Mouse (Mus musculus): ENCODE results near the gene St6galnac4. TPM values are rescaled to one million over a fixed set of nuclear protein-coding genes. Genes with fewer than 3 reads are reported as not detected.

St6galnac4 gene
- 28.3 TPM for polyA plus RNA-seq (2014; fragmentation: Illumina TruSeq; extraction: RNeasy Lipid Tissue Mini Kit (QIAGEN cat#74804); ENCODE audit: low read depth, low replicate concordance)

DNA sequence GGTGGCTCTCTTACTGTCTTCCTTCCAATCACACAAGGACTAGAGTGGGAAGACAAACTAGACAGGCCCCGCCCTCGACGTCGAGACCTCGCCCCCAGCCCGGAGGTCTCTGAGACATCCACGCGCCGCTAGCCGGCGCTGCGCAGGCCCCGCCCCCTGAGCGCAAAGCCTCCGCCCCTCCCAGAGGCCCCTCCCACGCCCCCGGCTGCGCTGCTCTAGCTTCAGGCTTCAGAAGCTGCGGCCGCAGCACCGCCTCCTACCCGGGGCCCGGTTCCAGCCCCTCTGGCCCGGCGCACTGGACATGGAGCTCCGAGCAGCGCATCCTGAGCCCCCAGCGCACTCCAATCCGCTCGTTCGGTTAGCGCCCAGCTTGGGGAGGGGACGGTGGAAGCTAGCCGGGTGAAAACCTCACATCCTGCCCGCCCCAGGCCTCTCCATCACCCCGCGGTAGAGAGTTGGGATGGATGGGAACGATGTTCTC, at the start of gene St6galnac4:
TSS of gene St6galnac4 (plus strand) at position 225 of the 481 bp plus-strand sequence.

DNA sequence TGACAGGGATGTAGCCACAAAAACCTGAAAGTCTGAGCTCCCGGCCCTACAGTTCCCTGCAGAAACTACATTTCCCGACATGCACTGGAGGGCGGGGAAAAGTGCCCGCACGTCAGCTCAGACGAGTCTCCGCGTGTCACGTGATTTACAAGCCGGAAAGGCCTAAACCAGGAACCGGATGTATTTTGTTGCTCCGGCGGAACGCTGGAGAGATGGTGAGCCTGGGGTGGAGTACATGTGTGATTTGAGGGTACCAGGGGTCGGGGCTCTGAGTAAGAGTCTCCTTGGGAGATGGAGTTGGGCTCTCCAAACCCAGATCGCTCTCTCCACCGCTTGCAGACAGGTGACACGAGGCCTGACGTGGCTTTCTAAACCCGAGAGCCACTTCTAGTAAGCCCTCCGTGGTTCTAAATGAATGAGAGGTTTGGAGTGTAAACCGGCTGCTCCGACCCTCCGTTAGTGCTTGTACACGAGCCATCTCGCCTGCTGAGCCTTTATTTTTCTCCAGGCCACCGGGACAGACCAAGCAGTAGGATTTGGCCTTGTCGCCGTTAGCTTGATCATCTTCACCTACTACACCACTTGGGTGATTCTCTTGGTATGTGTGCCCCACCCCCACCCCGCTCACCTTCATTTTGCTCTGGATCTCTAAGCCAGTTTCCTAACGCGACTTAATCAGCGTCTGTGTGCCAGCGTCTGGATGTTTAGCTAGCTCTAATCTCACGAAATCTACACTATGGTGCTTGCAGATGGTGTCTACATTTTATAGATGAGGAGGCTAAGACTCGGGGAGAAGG, 16.0 kb upstream of the St6galnac4 start, which contains the start of gene Dpm2:
TSS of gene Dpm2 (plus strand) at position 161 of the 797 bp plus-strand sequence.

DNA sequence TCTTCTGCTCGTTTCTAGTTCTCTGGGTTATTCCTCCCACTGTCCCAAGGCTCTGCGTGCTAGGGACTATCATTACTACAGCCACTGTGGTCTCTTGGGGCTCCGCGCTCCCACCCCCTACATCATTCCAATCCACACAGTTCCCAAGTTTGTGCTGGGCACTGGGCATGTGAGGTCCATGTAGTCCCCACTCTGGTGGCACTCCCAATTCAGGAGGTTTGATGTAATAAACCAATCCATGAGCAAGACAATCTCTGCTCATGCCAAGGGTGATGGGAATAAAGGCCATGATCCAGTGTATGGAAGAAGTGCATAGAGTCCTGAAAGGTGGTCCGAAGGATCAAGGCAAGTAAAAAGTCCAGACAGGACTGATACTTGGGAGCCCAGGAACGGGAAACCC, 12.4 kb upstream of the St6galnac4 start, which contains the start of gene Pip5kl1:
TSS of gene Pip5kl1 (plus strand) at position 301 of the 400 bp plus-strand sequence.

DNA sequence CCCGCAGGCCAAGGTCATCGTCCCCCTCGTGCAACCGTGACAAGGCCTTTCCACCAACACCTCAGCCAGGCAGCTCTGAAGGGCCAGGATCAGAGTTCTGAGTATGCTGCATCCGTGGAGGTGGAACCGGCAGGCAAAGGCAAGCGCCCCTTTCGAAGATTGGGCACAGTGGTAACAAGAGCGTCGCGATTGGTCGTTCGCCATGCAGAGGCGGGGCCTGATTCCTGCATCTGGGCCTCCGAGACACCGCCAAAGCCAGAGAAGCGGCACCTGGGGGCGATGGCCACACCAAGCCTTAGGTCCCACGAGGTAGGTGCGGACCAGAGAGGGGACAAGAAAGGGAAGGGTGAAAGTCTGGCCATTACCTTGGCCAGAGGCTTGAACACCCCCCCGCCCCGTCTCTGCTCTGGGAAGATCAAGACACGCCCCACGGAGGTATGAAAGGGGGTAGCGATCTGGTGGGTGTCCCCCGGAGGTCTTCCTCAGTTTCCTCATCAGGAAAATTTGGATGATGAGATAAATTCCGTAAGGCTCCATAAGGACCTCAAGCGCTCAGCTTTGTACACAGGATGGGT, 11.2 kb upstream of the St6galnac4 start, which contains the start of gene 9430097D07Rik:
TSS of gene 9430097D07Rik (minus strand) at position 99 of the 575 bp plus-strand sequence.

DNA sequence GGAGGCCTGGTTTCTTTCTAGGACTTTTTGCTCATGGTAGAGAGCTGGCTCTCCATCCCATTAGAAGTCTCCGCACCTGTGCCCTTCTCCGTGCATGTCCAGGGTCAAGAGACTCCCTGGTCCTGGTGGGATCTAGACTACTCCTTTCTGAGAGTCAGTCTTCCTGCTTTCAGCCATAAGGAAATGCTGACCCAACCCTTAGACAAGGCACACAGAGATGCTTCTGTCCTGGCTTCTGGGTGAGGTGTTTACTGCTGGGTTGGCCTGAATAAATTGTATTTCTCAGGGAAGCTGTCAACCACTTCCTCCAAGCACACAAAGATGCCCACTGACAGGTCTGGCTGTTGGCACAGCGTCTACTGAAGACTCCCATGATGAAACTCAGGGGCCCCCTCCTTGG, 12.5 kb downstream of the St6galnac4 start, which contains the start of gene St6galnac6:
TSS of gene St6galnac6 (plus strand) at position 301 of the 400 bp plus-strand sequence.

DNA sequence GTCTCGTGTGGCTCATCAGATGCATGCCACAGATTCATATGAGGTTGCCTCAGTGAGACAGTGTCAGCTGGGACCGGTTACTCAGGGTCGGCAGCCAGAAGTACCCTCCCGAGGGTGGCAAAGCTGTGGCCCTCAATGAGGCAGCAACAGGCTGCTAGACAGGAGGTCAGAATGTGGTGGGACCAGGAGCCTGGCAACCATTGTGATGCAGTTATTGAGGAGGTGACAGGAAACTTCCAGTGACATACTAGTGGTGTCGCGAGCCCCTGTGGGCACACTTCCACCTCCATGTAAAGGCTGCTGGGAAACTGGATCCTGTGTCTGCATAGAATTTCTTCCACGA, 34.6 kb downstream of the St6galnac4 start, which contains the start of gene Ak1:
TSS of gene Ak1 (plus strand) at position 242 of the 343 bp plus-strand sequence.

DNA sequence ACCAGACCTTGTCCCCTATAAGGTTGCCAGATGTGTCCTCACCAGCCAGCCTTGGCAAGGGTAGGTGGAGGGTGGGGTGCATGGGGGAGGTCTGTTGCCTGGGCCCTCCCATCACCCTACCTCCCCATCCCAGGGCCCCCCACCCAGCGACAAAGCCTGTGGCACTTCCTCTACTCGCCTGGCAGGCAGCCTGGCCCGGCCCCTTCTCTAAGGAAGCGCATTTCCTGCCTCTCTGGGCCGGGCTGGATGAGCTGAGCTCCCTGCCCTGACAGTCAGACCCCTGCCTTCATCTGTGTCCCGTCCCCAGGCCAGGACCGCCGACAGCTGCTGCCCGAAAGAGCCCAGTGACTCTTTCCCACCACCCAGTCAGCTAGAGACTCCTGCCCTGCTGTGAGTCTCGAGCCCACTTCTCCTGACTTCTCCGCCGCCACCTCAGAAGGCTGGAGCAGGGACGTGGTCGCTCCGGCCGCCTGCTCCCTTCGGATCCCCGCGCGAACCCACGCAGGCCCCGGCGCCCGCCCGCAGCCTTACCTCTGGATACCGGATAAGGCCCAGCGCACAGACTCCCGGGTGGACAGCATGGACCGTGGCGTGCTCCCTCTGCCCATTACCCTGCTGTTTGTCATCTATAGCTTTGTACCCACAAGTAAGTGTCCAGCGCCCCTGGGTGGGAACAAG, 59.6 kb downstream of the St6galnac4 start, which contains the start of gene Eng:
TSS of gene Eng (plus strand) at position 217 of the 678 bp plus-strand sequence.

Other genes starting within 250 kb of the St6galnac4 start
- gene Ciz1, start 234.8 kb upstream of the St6galnac4 start, polyA plus RNA-seq (2014; fragmentation: Illumina TruSeq; extraction: RNeasy Lipid Tissue Mini Kit (QIAGEN cat#74804); ENCODE audit: low read depth, low replicate concordance): 72.0 TPM
- gene Dnm1, start 233.8 kb upstream of the St6galnac4 start, polyA plus RNA-seq (2014; fragmentation: Illumina TruSeq; extraction: RNeasy Lipid Tissue Mini Kit (QIAGEN cat#74804); ENCODE audit: low read depth, low replicate concordance): 15.8 TPM
- gene 1110008P14Rik, start 205.2 kb upstream of the St6galnac4 start, polyA plus RNA-seq (2014; fragmentation: Illumina TruSeq; extraction: RNeasy Lipid Tissue Mini Kit (QIAGEN cat#74804); ENCODE audit: low read depth, low replicate concordance): 149 TPM
- 3,725 TPM for gene Lcn2, start 198.8 kb upstream of the St6galnac4 start, polyA plus RNA-seq (2014; fragmentation: Illumina TruSeq; extraction: RNeasy Lipid Tissue Mini Kit (QIAGEN cat#74804); ENCODE audit: low read depth, low replicate concordance)
- gene Ptges2, start 191.2 kb upstream of the St6galnac4 start, polyA plus RNA-seq (2014; fragmentation: Illumina TruSeq; extraction: RNeasy Lipid Tissue Mini Kit (QIAGEN cat#74804); ENCODE audit: low read depth, low replicate concordance): 33.6 TPM
- gene Naif1, start 136.6 kb upstream of the St6galnac4 start, polyA plus RNA-seq (2014; fragmentation: Illumina TruSeq; extraction: RNeasy Lipid Tissue Mini Kit (QIAGEN cat#74804); ENCODE audit: low read depth, low replicate concordance): 3.6 TPM
- gene Slc25a25, start 135.7 kb upstream of the St6galnac4 start, polyA plus RNA-seq (2014; fragmentation: Illumina TruSeq; extraction: RNeasy Lipid Tissue Mini Kit (QIAGEN cat#74804); ENCODE audit: low read depth, low replicate concordance): 25.0 TPM
- gene Fam102a, start 51.8 kb upstream of the St6galnac4 start, polyA plus RNA-seq (2014; fragmentation: Illumina TruSeq; extraction: RNeasy Lipid Tissue Mini Kit (QIAGEN cat#74804); ENCODE audit: low read depth, low replicate concordance): 29.4 TPM
- 87.5 TPM for gene Dpm2, start 16.2 kb upstream of the St6galnac4 start, polyA plus RNA-seq (2014; fragmentation: Illumina TruSeq; extraction: RNeasy Lipid Tissue Mini Kit (QIAGEN cat#74804); ENCODE audit: low read depth, low replicate concordance)
- gene Pip5kl1, start 12.3 kb upstream of the St6galnac4 start, polyA plus RNA-seq (2014; fragmentation: Illumina TruSeq; extraction: RNeasy Lipid Tissue Mini Kit (QIAGEN cat#74804); ENCODE audit: low read depth, low replicate concordance): not detected
- not detected for gene 9430097D07Rik, start 11.4 kb upstream of the St6galnac4 start, polyA plus RNA-seq (2014; fragmentation: Illumina TruSeq; extraction: RNeasy Lipid Tissue Mini Kit (QIAGEN cat#74804); ENCODE audit: low read depth, low replicate concordance)
- 24.1 TPM for gene St6galnac6, start 12.6 kb downstream of the St6galnac4 start, polyA plus RNA-seq (2014; fragmentation: Illumina TruSeq; extraction: RNeasy Lipid Tissue Mini Kit (QIAGEN cat#74804); ENCODE audit: low read depth, low replicate concordance)
- gene Ak1, start 34.7 kb downstream of the St6galnac4 start, polyA plus RNA-seq (2014; fragmentation: Illumina TruSeq; extraction: RNeasy Lipid Tissue Mini Kit (QIAGEN cat#74804); ENCODE audit: low read depth, low replicate concordance): 38.9 TPM
- gene Eng, start 59.5 kb downstream of the St6galnac4 start, polyA plus RNA-seq (2014; fragmentation: Illumina TruSeq; extraction: RNeasy Lipid Tissue Mini Kit (QIAGEN cat#74804); ENCODE audit: low read depth, low replicate concordance): 49.7 TPM
- gene Fpgs, start 117.0 kb downstream of the St6galnac4 start, polyA plus RNA-seq (2014; fragmentation: Illumina TruSeq; extraction: RNeasy Lipid Tissue Mini Kit (QIAGEN cat#74804); ENCODE audit: low read depth, low replicate concordance): 50.8 TPM
- gene Cdk9, start 126.0 kb downstream of the St6galnac4 start, polyA plus RNA-seq (2014; fragmentation: Illumina TruSeq; extraction: RNeasy Lipid Tissue Mini Kit (QIAGEN cat#74804); ENCODE audit: low read depth, low replicate concordance): 63.0 TPM
- 12.2 TPM for gene Sh2d3c, start 134.0 kb downstream of the St6galnac4 start, polyA plus RNA-seq (2014; fragmentation: Illumina TruSeq; extraction: RNeasy Lipid Tissue Mini Kit (QIAGEN cat#74804); ENCODE audit: low read depth, low replicate concordance)
- not detected for gene 6330409D20Rik, start 153.9 kb downstream of the St6galnac4 start, polyA plus RNA-seq (2014; fragmentation: Illumina TruSeq; extraction: RNeasy Lipid Tissue Mini Kit (QIAGEN cat#74804); ENCODE audit: low read depth, low replicate concordance)
- 40.9 TPM for gene Tor2a, start 170.1 kb downstream of the St6galnac4 start, polyA plus RNA-seq (2014; fragmentation: Illumina TruSeq; extraction: RNeasy Lipid Tissue Mini Kit (QIAGEN cat#74804); ENCODE audit: low read depth, low replicate concordance)
- 4.4 TPM for gene Ttc16, start 188.5 kb downstream of the St6galnac4 start, polyA plus RNA-seq (2014; fragmentation: Illumina TruSeq; extraction: RNeasy Lipid Tissue Mini Kit (QIAGEN cat#74804); ENCODE audit: low read depth, low replicate concordance)
- gene Ptrh1, start 188.7 kb downstream of the St6galnac4 start, polyA plus RNA-seq (2014; fragmentation: Illumina TruSeq; extraction: RNeasy Lipid Tissue Mini Kit (QIAGEN cat#74804); ENCODE audit: low read depth, low replicate concordance): 5.0 TPM
- gene Cfap157, start 197.3 kb downstream of the St6galnac4 start, polyA plus RNA-seq (2014; fragmentation: Illumina TruSeq; extraction: RNeasy Lipid Tissue Mini Kit (QIAGEN cat#74804); ENCODE audit: low read depth, low replicate concordance): 3.0 TPM

All from adipose tissue, adult 10 weeks (tissue).